Mouse (Mus musculus) cerebellum, adult 2 months (tissue): ENCODE measurements around the gene D630045J12Rik. TPM values are rescaled to one million over a fixed set of nuclear protein-coding genes. Genes with fewer than 3 reads are reported as not detected.

Source experiments
- DNase-seq, 2 experiments: peaks; one replicate each; pipeline ENCODE4 v3.0.0; 2021
- H3K27ac ChIP-seq: fragments of 200-500 bp; 2 replicates; pipeline ENCODE4 v1.5.1; 2012; ENCODE audit warnings: low read length, control low read depth, inconsistent platforms; ENCODE audit not compliant: insufficient read depth
- H3K27me3 ChIP-seq: fragments of 200-500 bp; 2 replicates; pipeline ENCODE4 v1.6.1; 2012; ENCODE audit warnings: inconsistent platforms, mild to moderate bottlenecking, low read length, moderate library complexity; ENCODE audit not compliant: control insufficient read depth, insufficient read depth
- H3K4me1 ChIP-seq: fragments of 200-500 bp; 2 replicates; pipeline ENCODE4 v1.6.1; 2011; ENCODE audit warnings: low read length; ENCODE audit not compliant: control insufficient read depth, insufficient read depth
- H3K4me3 ChIP-seq: fragments of 200-500 bp; replicated peaks from 2 replicates; pipeline ENCODE3; 2011; ENCODE audit warnings: mild to moderate bottlenecking, low read depth, low read length, control low read depth; ENCODE audit not compliant: insufficient read depth
- CTCF ChIP-seq: fragments of 200-500 bp; IDR thresholded peaks from 2 replicates; pipeline ENCODE4 v1.5.1; 2011; ENCODE audit warnings: low read depth, mild to moderate bottlenecking, control low read depth, low read length, moderate library complexity, borderline replicate concordance; ENCODE audit not compliant: insufficient read depth
- POLR2A ChIP-seq: fragments of 200-500 bp; IDR thresholded peaks from 2 replicates; pipeline ENCODE4 v1.6.1; 2011; ENCODE audit warnings: low read length, control low read depth, borderline replicate concordance; ENCODE audit not compliant: insufficient read depth
- WGBS: fragments of 180-500 bp; shearing (Covaris S2); methylation state at CpG from one replicate; pipeline ENCODE4 v1.1.7; 2018; 5-methylcytosine and 5-hydroxymethylcytosine counted together
- polyA plus RNA-seq: library from polyadenylated mRNA; depleted of rRNA; stranded (reverse); fragments of >200 nt; gene quantifications from 2 replicates; pipeline ENCODE4 v1.2.3, GENCODE M21; 2012

Gene D630045J12Rik
- polyA plus RNA-seq, 1 experiment: 15.9 TPM

GRCm38 (mm10) chr6:38152305-38152704 lies 101.5 kb downstream of the D630045J12Rik start:
- H3K4me3 ChIP-seq: no peak overlapping the region
- no peak for TF ChIP-seq POLR2A
- no peak for TF ChIP-seq CTCF
- H3K4me1 ChIP-seq: no peaks in the 10 kb centered on the region
- no peaks in the 10 kb centered on the region for H3K27me3 ChIP-seq
- 94% methylated on average over 11 of the region's 11 CpGs for WGBS
- no peak for DNase-seq
- no peak overlapping the region for H3K27ac ChIP-seq

GRCm38 (mm10) chr6:38149483-38149882 lies 104.3 kb downstream of the D630045J12Rik start:
- Histone ChIP-seq H3K4me3 (no peak overlapping the region), H3K4me1 (no peaks in the 10 kb centered on the region), H3K27me3 (no peaks in the 10 kb centered on the region), H3K27ac (no peak overlapping the region)
- WGBS: 94% methylated on average over 19 of the region's 19 CpGs
- DNase-seq: no peak
- TF ChIP-seq CTCF (no peak), POLR2A (no peak)

DNA sequence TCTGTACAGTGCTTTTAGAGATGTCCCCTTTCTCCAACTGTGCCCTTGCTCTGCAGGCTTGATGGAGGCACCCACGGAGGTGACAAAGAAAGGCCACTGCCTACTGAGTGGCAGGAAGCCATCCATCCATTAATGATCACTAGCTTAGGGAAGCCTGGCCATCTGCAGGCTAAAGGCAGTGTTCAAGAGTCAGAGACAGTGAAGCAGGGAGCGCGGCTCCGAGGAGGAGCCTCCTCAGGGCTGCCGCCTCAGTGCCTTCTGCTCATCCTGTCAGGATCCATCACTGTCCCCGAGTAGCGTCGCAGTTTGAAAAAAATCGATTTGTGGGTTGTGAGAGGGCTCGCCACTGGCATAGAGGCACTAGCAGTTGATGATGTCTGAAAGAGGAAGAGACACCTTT lies 105.2 kb downstream of the D630045J12Rik start:
- TF ChIP-seq POLR2A (no peak), CTCF (no peak)
- Histone ChIP-seq H3K4me3 (no peak overlapping the region), H3K4me1 (0 out of 2 replicates have a peak, but pooled peaks cover 2% of the 10 kb centered on the region), H3K27me3 (no peaks in the 10 kb centered on the region), H3K27ac (no peak overlapping the region)
- DNase-seq: no peak
- WGBS: 50% methylated on average over 10 of the region's 10 CpGs

DNA sequence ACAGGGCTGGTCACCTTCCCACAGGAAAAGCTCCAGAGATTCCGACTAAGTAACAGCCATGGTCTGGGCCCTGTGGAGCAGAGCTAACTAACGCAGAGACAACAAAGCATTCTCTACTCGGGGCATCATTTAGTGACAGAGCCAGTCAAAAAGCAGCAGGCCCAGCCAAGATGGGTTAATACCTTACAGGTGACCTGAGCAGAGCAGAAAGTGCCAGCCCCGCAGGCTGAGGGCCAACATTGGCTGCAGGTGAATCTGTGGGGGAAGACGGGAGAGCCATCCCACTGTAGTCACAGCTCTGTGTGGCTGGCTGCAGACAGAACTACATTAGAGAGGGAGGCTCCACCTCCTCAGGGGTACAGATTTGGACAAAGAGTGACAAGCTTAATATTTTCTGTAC lies 106.5 kb downstream of the D630045J12Rik start:
- 57% methylated on average over 5 of the region's 5 CpGs for WGBS

DNA sequence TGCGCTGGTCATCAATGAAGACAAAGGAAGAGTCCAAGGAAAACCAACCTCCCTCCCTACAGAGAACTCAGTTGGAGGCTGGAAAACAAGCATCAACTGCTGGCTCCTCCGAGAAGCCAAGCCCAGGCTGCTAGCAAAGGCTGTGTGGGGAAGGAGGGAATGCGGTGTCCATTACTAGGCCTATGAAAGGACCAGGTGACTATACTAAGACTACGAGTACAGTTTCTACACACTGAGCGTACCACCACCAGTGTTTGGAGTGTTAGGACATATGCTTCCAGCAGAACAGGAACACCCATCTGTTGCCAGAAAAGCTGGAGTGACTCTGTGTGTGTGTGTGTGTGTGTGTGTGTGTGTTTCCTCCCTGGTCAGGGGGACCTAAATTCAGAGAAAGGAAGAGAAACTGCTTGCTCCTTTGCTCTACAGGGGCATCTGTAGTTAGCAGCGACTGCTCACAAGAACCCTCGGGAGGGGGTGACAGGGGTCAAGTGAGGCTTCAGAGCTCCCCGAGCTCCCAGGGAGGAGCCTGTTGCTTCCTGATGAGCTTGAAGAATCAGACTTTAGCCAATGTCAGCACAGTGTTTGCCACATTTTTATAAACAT lies 108.2 kb downstream of the D630045J12Rik start:
- Histone ChIP-seq H3K27ac (no peak overlapping the region), H3K27me3 (no peaks in the 10 kb centered on the region), H3K4me3 (no peak overlapping the region), H3K4me1 (0 out of 2 replicates have a peak, but pooled peaks cover 2% of the 10 kb centered on the region)
- WGBS: 60% methylated on average over 8 of the region's 8 CpGs
- no peak for DNase-seq
- no peak for TF ChIP-seq CTCF
- TF ChIP-seq POLR2A: no peak

More for the DNA sequence above, 106.5 kb downstream of the D630045J12Rik start:
- DNase-seq: no peak
- Histone ChIP-seq H3K27ac (no peak overlapping the region), H3K4me1 (0 out of 2 replicates have a peak, but pooled peaks cover 2% of the 10 kb centered on the region), H3K4me3 (no peak overlapping the region), H3K27me3 (no peaks in the 10 kb centered on the region)
- TF ChIP-seq POLR2A: no peak
- no peak for TF ChIP-seq CTCF

DNA sequence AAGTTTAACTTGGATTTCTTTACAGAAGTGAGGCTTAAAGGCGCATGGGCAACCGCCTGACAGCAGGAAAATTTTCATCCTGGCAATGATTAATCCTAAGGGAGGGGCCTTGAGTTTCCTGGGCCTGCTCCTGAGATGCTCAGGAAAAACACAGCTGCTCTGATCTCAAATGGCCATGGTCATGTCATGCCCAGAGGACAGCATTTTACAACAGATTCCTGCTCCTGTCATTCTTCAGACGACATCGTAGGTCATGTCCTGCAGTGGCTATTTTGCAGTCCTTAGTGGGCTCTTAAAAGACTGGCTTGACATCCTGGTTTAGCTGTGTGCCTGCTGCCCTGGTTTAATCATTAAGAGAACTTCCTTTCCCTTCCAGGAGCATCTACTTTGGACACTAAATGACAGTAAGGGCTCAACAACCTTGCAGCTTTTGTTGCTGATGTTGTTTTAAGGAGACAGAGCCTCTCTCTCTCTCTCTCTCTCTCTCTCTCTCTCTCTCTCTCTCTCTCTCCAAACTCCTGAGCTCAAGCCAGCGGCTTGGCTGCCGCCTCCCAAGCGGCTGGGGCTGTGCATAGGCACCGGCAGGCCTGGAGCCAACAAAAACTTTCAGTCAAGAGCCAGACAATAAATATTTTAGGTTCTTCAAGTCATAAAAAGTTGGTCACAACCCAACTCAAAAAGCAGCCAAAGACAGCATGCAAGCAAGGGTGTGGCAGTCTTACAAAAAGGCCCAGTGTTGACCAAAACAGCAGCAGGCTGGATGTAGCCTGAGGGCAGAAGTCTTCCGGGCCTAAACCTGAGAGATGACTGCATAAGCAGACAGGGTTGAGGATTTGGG lies 109.4 kb downstream of the D630045J12Rik start:
- 0 out of 2 replicates have a peak, but pooled peaks cover 2% of the 10 kb centered on the region for H3K4me1 ChIP-seq
- H3K27me3 ChIP-seq: no peaks in the 10 kb centered on the region
- H3K27ac ChIP-seq: no peak overlapping the region
- no peak overlapping the region for H3K4me3 ChIP-seq
- peak in 1 of 2 experiments; percentile 23 for DNase-seq
- TF ChIP-seq CTCF (no peak), POLR2A (no peak)
- 47% methylated on average over 9 of the region's 9 CpGs for WGBS

DNA sequence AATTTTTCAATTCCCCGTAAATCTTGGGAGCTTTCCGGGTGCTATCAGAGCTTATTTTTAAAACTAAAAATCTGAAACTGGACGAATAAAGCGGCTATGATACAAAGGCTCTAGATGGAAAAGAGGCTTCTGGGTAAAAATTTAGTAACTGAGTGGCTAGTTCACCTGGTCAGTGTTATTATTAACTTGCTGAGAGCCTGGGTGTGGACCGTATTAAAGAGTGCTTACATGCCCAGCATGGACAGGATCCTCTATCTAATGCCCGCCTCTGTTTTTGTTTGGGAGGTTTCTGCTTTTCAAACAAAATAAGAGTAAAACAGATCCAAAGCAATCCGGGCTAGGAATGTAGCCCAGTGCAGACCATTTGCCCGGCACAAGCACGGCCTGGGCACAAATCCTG lies 113.4 kb downstream of the D630045J12Rik start:
- TF ChIP-seq CTCF (no peak), POLR2A (no peak)
- WGBS: 94% methylated on average over 9 of the region's 9 CpGs
- no peak overlapping the region for H3K27ac ChIP-seq
- DNase-seq: no peak
- H3K4me3 ChIP-seq: no peak overlapping the region
- H3K27me3 ChIP-seq: no peaks in the 10 kb centered on the region
- 0 out of 2 replicates have a peak, but pooled peaks cover 2% of the 10 kb centered on the region for H3K4me1 ChIP-seq

- Histone ChIP-seq H3K4me1 (peaks cover 5% of the 10 kb centered on the region), H3K27me3 (no peaks in the 10 kb centered on the region), H3K27ac (no peak overlapping the region), H3K4me3 (no peak overlapping the region)
- no peak for DNase-seq
- no peak for TF ChIP-seq POLR2A
- no peak for TF ChIP-seq CTCF
- 75% methylated on average over 3 of the region's 3 CpGs for WGBS
Measured at GRCm38 (mm10) chr6:38139086-38139485, 114.7 kb downstream of the D630045J12Rik start.
